Mouse (Mus musculus) gastrocnemius, postnatal 4 days (tissue): ENCODE data around the gene Opalin. TPM values are rescaled to one million over a fixed set of nuclear protein-coding genes. Genes with fewer than 3 reads are reported as not detected.

ENCODE experiments used
- DNase-seq, 2 experiments: peaks; one replicate each; pipeline ENCODE4 v3.0.0; 2021 to 2022; ENCODE audit warnings: low spot score in 2 of 2, mixed read lengths in 2 of 2
- long read RNA-seq, 2 experiments: library from polyadenylated mRNA; stranded (forward); transcript quantifications; one replicate each; pipeline ENCODE4 v2.0.0; 2021
- total RNA-seq, 2 experiments: library from RNA; stranded (reverse); gene quantifications; 2 replicates each; pipeline ENCODE4 v1.2.3; 2021

The Opalin gene
- not detected for total RNA-seq
- long read RNA-seq, experiment 1: 0 reads
- long read RNA-seq, experiment 2: 0 reads

- no peak for DNase-seq
These were observed at the start of gene Opalin for GRCm38 (mm10) chr19:41076906-41077305. Opalin (minus strand) TSS chr19:41077113.

- DNase-seq: no peak
These were observed 46.1 kb upstream of the Opalin start for GRCm38 (mm10) chr19:41123009-41123408.

- no peak for DNase-seq
These were observed 43.0 kb upstream of the Opalin start for GRCm38 (mm10) chr19:41119924-41120323.

GRCm38 (mm10) chr19:41118346-41118745 lies 41.4 kb upstream of the Opalin start:
- DNase-seq: no peak

- no peak for DNase-seq
These were observed 40.4 kb upstream of the Opalin start for GRCm38 (mm10) chr19:41117334-41117733.

GRCm38 (mm10) chr19:41114611-41115010 lies 37.7 kb upstream of the Opalin start:
- DNase-seq: no peak

GRCm38 (mm10) chr19:41113911-41114531 lies 37.1 kb upstream of the Opalin start:
- no peak for DNase-seq

- no peak for DNase-seq
These were observed 35.7 kb upstream of the Opalin start for GRCm38 (mm10) chr19:41112609-41113008.

- DNase-seq: no peak
These were observed 33.1 kb upstream of the Opalin start for GRCm38 (mm10) chr19:41109991-41110390.

GRCm38 (mm10) chr19:41109496-41109895 lies 32.6 kb upstream of the Opalin start:
- no peak for DNase-seq

- no peak for DNase-seq
These were observed 31.8 kb upstream of the Opalin start for GRCm38 (mm10) chr19:41108666-41109065.

- DNase-seq: no peak
These were observed 30.6 kb upstream of the Opalin start for GRCm38 (mm10) chr19:41107530-41107929.

- DNase-seq: no peak
These were observed 28.0 kb upstream of the Opalin start for GRCm38 (mm10) chr19:41104922-41105321.

- peak; percentile 32 to 71 for DNase-seq
These were observed 24.5 kb upstream of the Opalin start for GRCm38 (mm10) chr19:41101390-41101789.

GRCm38 (mm10) chr19:41100863-41101262 lies 23.9 kb upstream of the Opalin start:
- no peak for DNase-seq

GRCm38 (mm10) chr19:41097038-41097437 lies 20.1 kb upstream of the Opalin start:
- DNase-seq: no peak

GRCm38 (mm10) chr19:41091901-41092300 lies 15.0 kb upstream of the Opalin start:
- DNase-seq: no peak

- DNase-seq: peak in 1 of 2 experiments; percentile 41
These were observed 12.9 kb upstream of the Opalin start for GRCm38 (mm10) chr19:41089833-41090232.

GRCm38 (mm10) chr19:41088491-41088890 lies 11.6 kb upstream of the Opalin start:
- no peak for DNase-seq

GRCm38 (mm10) chr19:41087901-41088300 lies 11.0 kb upstream of the Opalin start:
- no peak for DNase-seq

- peak; percentile 48 to 63 for DNase-seq
These were observed 9.8 kb upstream of the Opalin start for GRCm38 (mm10) chr19:41086700-41087099.

- DNase-seq: no peak
These were observed 9.4 kb upstream of the Opalin start for GRCm38 (mm10) chr19:41086289-41086688.

GRCm38 (mm10) chr19:41083646-41084045 lies 6.7 kb upstream of the Opalin start:
- no peak for DNase-seq
